Mouse (Mus musculus) CH12.LX (cell line): ENCODE results near the gene Apoa1.

Experiments used
- ELF1 ChIP-seq: IDR thresholded peaks from 2 replicates; pipeline ENCODE4 v1.6.1; 2014; ENCODE audit warnings: low read depth, mild to moderate bottlenecking, inconsistent platforms, low read length, improper control_type of control experiment
- MAX ChIP-seq: IDR thresholded peaks from 2 replicates; pipeline ENCODE4 v1.6.1; 2011; ENCODE audit warnings: low read length, improper control_type of control experiment

DNA sequence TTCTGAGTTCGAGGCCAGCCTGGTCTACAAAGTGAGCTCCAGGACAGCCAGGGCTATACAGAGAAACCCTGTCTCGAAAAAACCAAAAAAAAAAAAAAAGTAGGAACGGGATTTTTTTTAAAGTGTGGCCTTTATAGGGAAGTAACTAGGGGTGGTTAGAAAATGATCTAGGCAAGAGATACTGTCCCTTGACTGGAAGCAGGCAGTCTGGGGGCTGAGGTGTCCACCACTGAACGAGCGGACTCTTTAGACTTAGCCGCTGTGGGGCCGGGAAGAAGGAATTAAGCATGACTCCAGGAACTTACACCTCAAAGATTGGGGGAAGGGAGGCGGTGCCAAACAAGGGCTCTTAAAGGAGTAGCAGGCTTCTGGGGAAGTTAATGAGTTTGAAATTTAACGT, 10.2 kb upstream of the Apoa1 start:
- TF ChIP-seq MAX (no peak), ELF1 (no peak)
